Mouse (Mus musculus): ENCODE results near the gene Pappa2.

DNA sequence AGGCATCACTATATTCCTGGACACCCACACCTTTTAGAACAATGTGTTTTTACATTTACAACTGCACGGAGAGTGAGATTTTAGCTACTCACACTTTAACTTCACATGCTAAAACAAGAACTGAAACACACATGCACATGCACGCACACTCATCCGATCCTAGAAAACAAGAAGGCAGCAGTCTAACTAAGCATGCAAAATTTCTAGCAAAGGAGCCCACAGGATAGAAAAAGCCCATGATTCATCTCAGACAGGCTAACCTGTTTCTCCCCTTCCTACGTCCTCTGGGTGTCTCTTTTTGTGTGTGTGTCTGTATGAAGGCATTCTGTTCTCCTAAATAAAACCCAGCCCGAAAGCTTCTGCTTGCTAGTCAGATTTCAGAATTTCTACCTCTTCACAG is 239.3 kb downstream of the Pappa2 start:
- no peak for TF ChIP-seq CTCF (IDR thresholded peaks at IDR 0.05; ENCODE audit: low read depth)
- no peak for TF ChIP-seq EP300 (optimal IDR thresholded peaks at IDR 0.05)

Data from stomach, postnatal 0 days (tissue).